Mouse (Mus musculus): ENCODE results near the gene Hyal3.

The Hyal3 gene

DNA sequence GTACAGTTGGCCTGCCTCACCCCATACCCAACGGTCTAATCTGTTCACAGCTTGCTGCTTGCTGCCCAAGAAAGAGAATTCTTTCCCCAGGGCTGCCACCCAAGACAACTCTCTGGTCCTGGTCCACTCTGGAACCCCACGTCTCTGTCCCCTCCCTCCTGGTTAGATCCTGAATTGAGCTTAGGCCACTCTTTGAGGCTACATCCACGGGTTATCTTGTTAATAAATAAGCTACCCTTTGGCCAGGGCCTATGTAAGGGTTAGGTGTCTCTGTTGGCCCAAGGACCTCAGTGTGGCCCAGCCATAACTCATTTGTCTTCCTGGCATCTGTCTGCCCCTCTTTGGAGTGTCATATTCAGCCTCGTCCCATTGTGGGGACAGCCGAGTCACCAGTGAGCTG is 17.8 kb downstream of the Hyal3 start:
- no peak for DNase-seq

DNA sequence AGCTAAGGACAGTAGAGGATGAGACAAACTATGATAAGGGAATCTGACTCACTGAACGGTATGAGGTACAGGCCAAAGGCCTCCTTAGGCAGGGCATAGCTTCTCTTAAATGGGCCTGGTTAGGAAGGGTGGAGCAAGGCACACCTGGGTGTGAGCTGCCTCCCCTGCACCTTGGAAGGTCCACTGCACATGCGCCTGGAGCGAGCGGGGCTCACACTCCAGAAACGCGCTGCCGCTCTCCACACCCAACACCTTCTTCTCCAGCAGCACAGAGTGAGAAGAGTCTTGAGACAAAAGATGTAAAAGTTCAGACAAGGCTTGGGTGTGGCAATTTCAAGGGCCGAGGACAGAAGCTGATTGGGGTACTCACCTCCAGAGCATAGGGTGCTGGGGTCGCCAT is 18.8 kb downstream of the Hyal3 start:
- DNase-seq: no peak

DNA sequence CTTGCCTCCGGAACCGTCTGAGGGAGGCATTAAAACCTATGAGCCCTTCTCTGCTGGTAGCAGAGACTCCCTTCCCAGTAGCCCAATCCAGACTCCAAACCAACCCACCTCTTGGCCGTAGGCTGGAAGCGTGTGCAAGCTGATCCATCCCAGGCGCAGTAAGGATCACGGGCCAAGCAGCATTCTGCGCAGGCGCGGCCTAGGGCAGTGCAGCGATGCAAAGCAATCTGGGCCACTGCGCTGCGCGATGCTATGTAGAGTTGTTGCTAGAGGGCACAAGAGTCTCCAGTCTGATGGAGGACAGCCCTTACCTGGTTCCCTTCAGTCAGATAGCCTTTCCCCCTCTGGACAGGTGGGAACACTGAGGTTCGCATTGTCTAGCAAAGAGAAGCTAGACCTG is 19.2 kb downstream of the Hyal3 start:
- DNase-seq: no peak

DNA sequence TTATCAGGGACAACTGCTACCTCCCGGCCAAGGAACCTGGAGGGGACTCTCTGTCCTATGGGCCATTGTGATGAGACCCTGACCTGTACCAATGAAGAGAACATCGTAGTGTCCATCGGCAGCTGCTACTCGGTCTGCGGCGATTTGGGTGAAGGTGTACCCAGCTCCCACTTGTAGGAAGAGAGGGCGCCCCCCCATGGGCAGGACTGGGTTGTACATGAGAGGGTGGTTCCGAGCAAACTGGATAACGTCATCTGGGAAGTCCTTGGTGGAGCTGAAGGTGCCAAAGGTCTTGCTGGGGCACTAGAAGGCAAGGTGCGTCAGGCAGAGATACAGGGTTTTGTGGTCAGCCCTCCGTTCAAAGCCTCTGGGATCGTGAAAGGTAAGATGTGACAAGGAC is 20.1 kb downstream of the Hyal3 start:
- no peak for DNase-seq

DNA sequence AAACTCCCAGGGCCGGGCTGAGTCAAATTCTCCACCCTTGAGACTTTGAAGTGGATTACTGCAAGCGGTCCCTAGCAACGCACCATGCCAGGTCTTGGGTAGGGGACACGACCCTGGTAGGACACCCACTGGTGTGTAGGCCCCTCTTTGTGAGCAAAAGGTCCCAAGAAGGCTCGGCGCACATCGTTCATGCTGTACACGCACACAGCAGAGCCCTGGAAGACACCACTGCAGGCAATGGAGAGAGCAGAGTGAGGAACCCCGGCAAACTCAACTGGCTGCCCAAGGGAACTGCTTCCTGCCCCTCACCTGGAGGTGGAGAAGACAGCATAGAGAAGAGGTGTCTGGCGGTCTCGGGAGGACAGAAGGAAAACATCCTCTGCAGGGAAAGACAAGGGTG is 20.7 kb downstream of the Hyal3 start:
- DNase-seq: no peak

DNA sequence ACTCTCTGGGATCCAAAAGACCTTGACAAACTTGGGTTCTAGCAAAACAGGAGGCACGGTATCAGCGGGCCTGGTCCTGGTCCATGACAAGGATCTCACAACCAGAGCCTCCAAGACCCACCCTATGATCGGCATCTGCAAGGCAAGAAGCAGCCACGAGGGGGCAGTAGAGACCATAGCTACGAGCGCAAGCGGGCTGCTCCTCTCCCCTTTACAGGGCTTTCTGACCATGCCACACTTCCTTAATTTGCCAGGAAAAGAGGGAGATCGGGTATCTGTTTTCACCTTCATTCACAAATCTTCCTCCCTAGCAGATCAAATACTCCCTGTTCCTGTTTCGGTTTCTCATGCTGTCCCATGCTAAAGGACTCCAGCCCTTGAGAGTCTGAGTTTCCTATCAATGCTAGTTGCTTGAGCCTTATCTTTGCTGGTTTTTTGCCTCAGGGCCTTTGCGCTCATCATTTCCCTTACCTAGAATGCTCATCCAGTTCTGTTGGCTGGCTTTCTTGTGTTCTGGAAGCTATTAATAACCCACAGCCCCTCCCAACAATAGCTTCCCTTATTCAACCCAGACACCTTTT is 21.5 kb downstream of the Hyal3 start:
- DNase-seq: peak; percentile 90

DNA sequence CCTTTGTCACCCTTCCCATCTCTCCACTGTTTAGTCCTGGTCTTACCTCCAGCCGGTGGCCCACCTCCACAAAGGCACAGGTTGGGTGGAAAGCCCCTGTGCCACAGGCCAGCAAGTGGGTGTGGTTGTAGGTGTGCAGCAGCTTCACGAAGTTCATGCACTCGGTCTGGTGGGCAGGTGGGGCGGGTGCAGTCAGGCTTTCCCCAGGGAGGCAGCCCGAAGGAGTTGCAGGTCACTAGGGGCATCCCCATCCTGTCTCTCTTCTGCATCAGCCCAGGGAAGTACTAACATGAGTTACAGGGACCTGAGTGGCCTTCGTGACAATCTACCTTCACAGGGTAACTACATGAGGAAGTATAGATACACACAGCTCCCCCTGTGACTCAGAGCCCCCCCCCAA is 22.6 kb downstream of the Hyal3 start:
- DNase-seq: no peak

DNA sequence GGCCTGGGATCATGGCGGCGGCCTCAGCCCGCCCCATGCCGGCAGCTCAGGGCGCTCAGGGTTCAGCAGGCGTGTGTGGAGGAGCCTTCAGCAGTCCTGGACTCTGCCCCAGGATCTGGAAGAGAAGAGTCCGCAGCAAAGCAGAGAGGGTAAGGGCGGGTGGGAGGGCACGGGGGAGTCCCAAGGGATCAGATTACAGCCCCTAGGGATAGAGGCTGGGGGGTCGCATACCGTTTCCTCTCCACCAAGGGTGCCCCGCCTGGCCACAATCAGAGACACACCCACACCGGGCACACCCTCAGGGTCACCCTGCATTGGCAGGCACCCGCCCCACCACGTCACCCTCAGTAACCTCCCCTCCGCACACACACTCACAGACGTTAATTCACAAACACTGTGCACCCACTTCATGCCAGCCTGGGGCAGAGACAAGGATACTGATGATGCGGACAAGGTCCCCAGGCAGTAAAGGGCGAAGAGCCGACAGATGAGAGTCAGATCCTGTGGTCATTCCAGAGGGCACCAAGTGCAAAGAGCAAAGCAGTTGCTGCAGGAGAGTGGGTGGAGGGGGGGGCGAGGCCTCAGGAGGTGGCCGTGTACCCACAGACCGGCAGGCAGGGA is 24.5 kb downstream of the Hyal3 start:
- no peak for DNase-seq

DNA sequence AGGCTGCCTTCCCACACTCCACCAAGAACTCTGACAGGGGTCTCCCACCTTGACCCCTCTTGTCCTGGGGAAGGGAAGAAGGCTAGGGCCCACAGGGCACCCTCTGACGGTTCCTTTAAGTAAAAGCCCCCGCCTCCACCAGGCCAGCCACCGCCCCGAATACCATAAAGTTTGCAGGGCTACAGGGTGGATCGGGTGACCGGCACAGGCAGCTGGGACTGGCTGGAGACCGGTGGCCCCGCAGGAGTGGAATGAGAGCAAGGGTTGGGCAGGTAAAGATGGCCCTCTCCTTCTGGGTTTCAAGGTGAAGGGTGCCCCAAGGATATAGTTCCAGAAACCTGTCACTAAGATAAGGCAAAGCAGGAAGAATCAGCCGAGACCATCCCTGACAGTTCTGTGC is 26.0 kb downstream of the Hyal3 start:
- no peak for DNase-seq

DNA sequence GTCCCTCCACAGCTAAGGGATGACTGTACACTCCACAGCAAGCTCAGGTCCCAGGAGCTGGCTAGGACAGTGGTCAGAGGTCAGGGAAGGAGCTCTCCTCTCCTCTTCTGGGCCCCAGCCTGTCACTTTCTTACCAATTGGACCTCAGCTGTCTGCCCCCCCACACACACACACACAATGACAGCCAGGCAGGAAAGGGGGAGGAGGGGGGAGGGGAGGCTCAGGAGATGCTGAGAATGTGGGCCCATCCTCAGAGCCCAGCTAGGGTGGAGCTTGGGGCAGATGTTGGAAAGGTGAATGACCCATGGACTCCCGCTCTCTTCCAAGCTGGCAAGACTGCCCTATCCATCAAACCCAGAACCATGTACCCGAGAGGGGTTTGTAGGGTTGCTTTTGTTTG is 26.4 kb downstream of the Hyal3 start:
- no peak for DNase-seq

DNA sequence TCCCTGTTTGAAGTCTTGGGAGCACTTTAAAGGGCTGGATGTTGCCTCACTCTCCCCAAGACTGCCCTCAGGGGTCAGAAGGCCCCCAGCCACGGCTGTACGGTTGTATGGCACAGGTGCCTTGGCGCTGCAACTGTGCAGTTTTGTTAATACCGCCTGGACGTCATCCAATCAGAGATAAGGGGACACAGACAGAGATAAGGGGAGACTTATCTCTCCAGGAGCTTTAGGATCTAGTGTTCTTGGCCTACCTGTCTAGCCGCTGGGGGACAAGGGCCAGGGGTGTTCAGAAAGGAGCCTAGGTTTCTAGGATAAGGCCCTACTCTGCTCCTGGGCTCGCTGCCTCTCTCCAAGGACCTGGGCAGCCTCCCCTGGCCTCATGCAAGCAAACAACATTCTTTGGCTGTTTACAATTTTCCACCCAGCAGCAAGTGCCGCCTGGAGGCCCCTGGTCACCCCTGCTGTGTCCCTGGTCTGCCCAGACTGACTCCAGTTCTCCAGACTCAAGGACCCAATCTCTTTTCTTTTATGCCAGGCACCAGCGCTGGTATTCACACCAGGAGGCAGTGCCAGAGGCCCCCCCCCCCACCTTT is 27.1 kb downstream of the Hyal3 start:
- DNase-seq: no peak

DNA sequence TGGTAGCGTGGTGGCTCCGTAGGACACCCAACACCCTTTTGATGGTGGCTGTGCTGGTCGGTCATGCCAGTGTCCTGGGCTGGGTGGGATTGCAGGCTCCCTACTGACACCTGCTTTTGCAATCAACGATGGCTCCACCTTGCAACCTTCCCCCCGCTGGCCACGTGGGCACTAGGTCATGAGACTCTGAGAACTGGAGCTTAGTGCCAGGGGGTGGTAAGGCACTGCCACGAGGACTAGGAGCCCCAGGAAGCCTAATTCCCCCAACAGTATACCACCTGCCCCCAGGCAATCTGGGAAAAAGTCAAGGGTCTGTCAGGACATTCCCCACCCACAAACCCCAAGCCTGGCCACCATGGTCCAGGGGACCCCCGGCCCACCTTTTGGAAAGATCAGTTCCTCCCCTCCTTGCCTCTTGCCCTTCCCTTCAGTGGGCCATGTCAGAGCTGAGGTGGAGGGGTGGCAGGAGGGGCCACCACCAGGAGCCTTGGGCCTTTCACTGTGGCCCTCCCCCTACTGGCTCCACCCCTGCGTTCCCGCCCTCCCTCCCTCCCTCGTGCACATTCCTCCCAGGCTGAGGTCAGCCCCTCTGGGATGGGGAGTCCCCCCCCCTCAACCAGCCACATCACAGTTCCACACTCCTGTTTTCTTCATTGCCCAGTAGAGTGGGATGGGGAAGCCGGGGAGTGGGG is 28.3 kb downstream of the Hyal3 start, which contains the start of gene Sema3b:
Gene Sema3b, minus strand, starts transcription at position 489 of the 692 bp plus-strand sequence.
- no peak for DNase-seq

DNA sequence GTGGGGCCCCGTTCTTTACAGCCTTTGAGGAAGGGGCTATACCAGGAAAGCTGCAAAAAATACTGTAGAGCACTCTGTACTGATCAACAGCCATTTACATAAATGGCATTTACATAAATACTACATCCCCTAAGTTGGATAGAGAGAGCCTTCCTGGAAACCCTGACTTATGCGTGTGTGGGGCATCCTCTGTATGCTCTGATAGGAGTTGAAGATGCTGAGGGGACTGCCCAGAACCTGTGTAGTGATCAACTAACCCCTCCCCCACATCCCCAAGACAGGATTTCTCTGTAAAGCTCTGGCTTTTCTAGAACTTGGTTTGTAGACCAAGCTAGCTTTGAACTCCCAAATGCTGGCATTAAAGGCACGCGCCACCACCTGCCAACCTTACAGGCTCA is 28.8 kb downstream of the Hyal3 start:
- no peak for DNase-seq

DNA sequence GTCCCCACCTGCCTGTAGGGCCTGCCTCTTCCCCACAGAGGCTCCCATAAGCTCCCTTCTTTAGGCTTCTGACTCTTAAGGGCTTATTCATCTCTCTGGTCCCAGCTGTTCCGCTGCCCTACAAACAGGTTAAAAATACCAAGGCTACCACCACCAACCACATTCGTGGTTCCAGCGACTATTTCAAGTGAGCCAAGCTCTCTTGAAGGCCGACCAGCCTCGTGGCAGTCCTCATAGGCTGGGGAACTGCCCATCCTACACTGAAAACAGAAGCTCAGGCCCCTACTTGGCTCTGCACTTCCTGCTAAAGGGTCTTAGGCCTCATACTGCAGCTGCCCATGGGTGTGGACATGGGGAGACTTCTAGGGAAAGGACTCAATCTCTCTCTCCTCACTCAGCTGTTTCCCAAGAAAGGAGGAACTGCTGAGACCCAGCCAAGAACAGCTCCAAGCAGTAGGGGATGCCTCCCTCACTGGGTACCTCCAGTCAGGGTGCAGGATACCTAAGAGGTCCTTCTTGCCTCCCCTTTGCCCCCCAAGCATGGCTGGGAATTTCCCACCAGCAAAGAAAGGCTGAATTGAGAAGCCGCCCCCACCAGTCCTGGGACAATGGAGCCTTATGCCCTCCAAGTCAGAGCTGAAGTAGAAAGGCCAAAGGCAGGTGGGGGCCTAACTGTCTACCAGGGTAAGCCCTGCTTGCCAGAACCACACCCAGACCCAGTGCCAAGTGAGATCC is 31.0 kb downstream of the Hyal3 start:
- no peak for DNase-seq

DNA sequence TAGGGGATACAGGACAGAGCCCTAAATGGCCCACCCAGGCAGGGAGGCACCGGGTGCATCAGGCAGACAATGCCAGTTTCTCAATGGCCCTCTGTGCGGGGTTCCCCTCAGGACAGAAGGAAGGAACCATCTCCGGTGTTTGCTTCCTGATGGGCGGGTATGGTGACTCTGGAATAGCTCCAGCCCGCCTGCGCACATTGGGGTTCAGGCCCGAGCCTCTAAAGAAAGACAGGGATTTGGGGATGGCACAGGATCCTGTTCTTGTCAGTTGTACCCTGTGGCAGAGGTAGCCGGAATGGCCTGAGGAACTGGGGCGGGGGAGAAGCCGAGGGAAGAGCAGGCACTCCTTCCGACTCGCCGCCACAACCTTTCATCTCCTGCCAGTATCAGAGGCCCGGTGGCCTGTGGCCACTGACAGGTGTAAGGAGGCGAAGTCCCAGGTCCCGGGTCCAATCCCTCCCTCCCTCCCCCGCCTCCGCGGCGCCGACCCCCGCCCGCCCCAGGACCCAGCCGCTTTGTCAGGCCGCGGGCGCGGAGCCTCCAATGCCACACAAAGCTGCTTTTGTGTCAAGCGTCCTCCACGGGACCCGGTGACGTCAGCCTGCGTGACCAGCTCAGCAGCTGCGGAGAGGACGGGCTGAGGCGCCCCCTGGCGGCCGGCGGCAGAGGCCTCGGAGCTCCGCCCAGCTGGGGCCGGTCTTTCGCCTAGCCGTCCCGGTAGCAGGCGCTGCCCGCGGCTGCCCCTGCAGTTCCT is 31.8 kb downstream of the Hyal3 start:
- DNase-seq: peak; percentile 99

DNA sequence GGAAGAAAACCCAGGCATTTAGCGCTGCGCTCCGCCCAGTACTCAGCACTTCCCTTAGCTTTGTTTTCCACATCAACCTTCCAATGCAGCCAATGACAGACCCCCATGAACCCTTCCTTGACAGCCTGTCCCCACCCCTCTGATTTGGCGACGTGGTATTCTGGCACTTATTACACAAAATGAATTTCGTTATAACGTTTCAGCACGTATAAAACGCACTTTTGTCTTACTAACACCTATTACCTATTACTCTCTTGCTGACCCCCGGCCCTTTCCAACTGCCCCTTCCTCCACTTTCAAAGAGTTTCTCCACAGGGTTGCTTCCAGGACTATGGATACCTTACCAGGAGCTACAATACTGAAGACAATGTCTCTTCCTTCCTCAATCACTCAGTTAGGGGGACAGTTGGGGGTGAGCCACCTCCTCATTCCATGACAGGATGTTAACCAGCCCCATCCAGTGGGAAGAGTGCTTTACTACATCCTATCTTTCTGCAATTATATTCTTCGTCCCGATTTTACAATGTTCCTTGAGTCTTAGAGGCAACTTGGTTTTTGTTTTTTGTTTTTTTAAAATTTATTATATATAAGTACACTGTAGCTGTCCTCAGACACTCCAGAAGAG is 32.4 kb downstream of the Hyal3 start:
- no peak for DNase-seq

DNA sequence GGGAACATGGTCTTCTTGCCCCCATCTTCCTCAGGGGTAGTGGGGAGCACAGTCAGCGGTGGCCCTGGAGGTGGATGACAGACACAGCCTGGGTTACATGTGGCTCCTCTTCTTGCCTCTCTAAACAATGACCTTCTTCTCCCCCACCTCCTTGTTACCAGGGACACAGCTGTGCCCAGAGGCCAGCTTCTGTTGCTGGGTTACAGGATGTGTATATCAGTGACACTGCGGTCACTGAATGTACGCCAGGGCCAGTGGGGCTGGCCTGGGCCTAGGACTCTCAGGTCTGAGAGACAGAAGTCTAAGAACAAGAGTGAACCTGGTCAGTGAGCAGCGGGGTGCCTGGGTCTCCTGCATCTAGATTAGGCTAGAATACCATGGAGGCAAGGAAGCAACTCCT is 34.4 kb downstream of the Hyal3 start:
- no peak for DNase-seq

DNA sequence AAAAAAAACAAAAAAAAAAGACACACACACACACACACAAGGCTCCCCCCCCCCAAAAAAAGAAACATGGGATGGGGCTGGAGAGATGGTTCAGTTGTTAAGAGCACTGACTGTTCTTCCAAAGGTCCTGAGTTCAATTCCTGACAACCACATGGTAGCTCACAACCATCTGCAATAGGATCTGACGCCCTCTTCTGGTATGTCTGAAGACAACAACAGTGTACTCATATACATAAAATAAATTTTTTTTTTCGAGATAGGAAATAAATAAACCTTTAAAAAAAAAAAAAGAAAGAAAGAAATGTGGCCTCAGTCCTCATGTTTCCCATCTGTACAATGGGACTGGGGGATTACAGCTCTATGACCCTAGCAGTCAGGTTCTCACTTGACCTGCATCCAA is 36.8 kb downstream of the Hyal3 start:
- DNase-seq: no peak

DNA sequence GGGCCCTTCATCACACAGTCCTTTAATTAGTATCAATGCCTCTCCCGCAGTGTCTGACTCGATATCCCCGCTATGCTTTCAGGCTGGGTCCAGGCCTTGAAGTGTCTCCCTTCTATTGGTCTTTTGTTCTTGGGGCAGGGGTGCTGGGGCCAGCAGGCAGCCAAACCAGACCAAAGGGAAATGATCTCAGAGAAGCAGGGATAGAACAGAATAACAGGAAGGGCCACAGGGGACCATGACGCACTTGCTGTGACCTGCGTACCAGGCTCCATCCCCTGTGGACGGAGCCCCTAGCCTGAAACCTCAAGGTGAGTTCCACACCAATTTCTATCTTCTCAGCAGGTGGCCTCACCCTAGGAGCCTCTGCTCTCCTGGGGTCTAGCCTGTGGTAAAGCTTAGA is 37.5 kb downstream of the Hyal3 start:
- DNase-seq: no peak

DNA sequence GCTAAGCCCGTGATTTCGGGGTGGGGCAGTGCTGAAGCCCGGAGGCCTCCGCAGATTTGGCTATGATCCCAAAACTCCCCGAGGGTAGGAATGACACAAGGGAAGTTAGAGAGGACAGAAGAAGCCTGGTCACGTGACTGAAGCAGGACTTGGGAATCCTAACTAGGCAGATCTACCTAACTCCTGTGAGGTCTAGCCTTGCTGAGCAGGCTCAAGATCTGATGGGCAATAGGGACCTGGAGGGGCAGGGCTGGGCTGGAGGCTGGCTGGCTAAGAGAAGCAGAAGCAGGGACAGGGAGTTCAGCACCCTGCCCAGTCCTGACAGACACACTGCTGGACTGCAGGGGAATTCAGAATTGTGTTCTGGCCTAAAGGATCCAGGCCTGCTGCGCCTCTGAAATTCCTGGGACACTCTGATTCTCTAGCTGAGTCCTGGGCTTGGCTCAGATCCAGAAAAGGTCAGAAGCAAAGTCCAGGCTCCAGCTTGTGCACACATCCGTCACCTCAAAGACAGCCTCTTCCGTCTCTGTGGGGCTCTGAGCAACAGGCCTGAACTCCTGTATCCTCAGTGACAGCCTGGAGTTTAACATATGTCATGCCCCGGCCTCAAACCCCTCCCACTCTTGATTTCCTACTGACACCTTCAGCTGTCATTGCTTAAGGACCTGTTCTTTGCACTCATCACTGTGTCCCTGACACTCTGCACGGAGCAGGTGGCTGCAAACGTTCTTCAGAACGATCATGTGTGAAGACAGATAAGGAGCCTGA is 38.3 kb downstream of the Hyal3 start:
- DNase-seq: no peak

DNA sequence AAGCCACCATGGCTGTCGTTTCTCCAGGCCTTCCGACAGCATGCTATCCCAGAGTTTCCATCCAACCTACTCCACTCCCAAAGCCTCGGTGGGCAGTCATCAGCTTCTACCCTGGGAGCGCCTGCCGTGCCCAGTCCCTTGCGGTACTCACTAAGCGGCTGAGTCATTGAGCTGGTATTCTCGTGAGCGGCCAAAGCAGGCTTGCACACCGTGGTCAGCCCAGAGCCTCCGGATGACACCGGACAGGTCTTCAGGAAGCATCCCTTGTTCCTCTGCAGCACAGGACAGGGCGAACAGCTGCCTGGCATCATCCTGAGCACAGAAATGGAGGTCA is 38.9 kb downstream of the Hyal3 start:
- DNase-seq: no peak

DNA sequence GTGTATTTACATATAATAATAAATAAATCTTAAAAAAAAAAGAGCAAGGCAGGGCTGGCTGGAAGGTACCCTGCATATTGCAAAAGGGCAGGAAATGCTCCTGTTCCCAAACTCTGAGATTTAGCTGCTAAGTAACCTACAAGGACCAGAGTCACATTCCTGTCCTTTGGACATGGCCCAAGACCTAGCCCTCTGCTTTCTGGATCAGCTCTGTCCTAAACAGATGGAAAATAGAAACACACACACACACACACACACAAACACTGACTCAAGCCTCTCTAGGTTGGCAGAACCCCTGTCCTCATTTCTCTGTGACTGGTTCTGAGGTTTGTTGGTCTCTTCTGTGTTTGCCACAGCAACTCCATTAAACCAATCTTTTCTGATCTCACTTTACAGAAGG is 40.3 kb downstream of the Hyal3 start:
- no peak for DNase-seq
